Mouse (Mus musculus): ENCODE data around the gene Matn1.

The Matn1 gene

GRCm38 (mm10) chr4:130984416-130985182 lies 40.4 kb downstream of the Matn1 start:
- no peak for DNase-seq (ENCODE audit: extremely low spot score)

GRCm38 (mm10) chr4:130987046-130987445 lies 42.9 kb downstream of the Matn1 start:
- DNase-seq (ENCODE audit: extremely low spot score) = no peak

- DNase-seq (ENCODE audit: extremely low spot score) = no peak
These were observed 44.1 kb downstream of the Matn1 start for GRCm38 (mm10) chr4:130988219-130988839.

- no peak for DNase-seq (ENCODE audit: extremely low spot score)
These were observed 45.0 kb downstream of the Matn1 start for GRCm38 (mm10) chr4:130989146-130989545.

DNA sequence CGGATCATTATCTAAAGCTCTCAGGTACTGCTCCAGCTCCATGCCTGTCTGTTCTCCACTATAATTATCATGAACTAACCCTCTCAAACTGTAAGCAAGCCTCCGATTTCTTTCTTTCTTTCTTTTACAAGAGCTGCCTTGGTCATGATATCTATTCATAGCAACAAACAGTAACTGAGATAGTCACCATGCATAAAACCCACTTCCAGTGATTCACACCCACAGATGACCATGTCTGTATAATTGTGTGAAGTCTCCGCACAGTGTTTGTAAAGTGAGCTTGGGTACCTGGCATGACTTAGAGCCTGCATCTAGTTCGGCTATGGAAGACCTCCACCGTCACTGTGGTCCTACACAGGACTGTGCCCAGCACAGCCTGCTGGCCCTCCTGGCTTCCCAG lies 46.8 kb downstream of the Matn1 start:
- no peak for DNase-seq (ENCODE audit: extremely low spot score)

GRCm38 (mm10) chr4:130994556-130994955 lies 50.4 kb downstream of the Matn1 start:
- DNase-seq (ENCODE audit: extremely low spot score) = no peak

DNA sequence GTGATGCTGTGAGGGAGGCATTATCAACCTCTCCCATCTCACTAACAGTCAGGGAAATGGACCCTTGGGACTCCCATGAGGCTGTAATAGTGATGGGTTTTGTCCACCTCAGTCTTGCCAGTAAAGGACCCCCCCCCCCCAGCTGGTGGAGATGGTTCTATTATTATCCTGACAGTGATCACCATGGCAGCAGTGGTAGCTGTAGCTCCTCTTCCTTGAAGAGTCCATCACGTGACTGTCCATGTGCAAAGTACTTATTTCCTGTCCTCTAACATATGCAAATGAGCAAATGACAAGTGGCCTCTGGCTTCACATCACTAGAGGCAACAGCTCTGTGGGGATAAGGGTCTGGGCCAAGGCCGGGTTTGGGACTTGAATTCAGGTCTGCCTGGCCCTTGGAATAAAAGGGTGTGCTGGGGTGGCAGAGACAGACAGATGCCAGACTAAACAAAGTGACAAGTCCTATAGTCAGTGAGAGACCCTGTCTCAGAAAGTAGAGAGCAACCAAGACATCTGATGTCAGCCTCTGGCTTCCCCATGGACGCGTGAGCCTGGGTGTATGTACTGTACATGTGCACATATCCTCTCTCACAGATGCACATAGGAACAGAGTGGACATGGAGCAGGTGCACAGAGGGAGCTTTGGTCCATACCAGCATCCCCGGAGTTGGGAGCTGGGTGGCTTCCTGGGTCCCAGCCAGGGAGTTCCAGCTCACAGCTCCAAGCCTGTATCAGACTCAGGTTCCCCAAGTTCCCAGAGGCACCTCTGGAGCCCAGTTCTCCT lies 55.8 kb downstream of the Matn1 start:
- no peak for DNase-seq (ENCODE audit: extremely low spot score)

DNA sequence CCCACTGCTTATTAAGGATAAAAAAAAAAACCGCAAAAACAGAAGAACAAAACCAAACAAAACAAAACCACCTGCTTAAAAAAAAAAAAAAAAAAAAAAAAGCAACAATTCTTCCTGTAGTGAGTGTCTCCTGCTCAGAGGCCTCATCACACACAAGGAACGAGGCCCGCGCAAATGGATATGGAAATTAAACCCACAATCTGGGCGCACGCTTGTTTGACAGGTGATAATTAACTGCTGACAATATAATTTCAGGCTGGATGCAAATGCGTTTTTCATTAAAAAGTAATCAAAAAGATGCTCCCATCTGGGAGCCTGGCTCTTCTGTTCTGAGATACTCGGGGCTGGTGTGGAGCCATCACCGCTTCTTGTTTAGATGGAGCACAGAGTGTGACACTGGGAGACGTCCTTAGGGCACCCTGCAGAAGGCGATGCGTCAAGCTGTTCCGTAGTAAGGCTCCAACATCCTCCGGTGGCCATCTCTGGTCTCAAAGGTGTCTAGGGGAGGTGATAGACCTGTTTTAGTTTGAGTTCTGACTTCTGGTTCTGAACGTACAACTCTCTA lies 56.5 kb downstream of the Matn1 start:
- DNase-seq (ENCODE audit: extremely low spot score) = no peak

All from embryo, embryonic 9.5 days (tissue).